Mouse (Mus musculus) intestine, postnatal 0 days (tissue): ENCODE measurements at regions not wholly inside any gene's neighbourhood (a gene's known extent, or its start where the extent isn't known, plus 50 kb on each side); places are given as distances from the start of the nearest gene placed in this dataset.

Source experiments
- ATAC-seq: fragments of 200-750 bp; cut with Nextera tagmentation; 2 replicates; pipeline ENCODE4 v1.8.0; 2017; ENCODE audit warnings: mild to moderate bottlenecking, moderate TSS enrichment, moderate library complexity
- H3K27ac ChIP-seq: fragments of 300-500 bp; sonication (generic); 2 replicates; pipeline ENCODE4 v1.5.1; 2014; ENCODE audit warnings: mild to moderate bottlenecking, low read depth, low read length, moderate library complexity
- H3K27me3 ChIP-seq: fragments of 300-500 bp; sonication (generic); replicated peaks from 2 replicates; pipeline ENCODE4 v1.6.1; 2014; ENCODE audit warnings: low read length, mixed read lengths; ENCODE audit not compliant: control insufficient read depth, insufficient read depth
- H3K36me3 ChIP-seq: fragments of 300-500 bp; sonication (generic); 2 replicates; pipeline ENCODE4 v1.6.1; 2014; ENCODE audit warnings: mild to moderate bottlenecking, moderate library complexity; ENCODE audit not compliant: control insufficient read depth, insufficient read depth
- H3K4me1 ChIP-seq: fragments of 300-500 bp; sonication (generic); replicated peaks from 2 replicates; pipeline ENCODE4 v1.6.1; 2014; ENCODE audit warnings: antibody characterized with exemption, low read length, mixed read lengths; ENCODE audit not compliant: control insufficient read depth, insufficient read depth
- H3K4me2 ChIP-seq: fragments of 300-500 bp; sonication (generic); replicated peaks from 2 replicates; pipeline ENCODE4 v1.6.1; 2014; ENCODE audit warnings: low read depth, mild to moderate bottlenecking, moderate library complexity
- H3K4me3 ChIP-seq: fragments of 300-500 bp; sonication (generic); 2 replicates; pipeline ENCODE4 v1.5.1; 2014; ENCODE audit warnings: low read depth, low read length
- H3K9ac ChIP-seq: fragments of 300-500 bp; sonication (generic); 2 replicates; pipeline ENCODE4 v1.6.1; 2014; ENCODE audit warnings: mild to moderate bottlenecking, low read depth, low read length
- H3K9me3 ChIP-seq: fragments of 300-500 bp; sonication (generic); 2 replicates; pipeline ENCODE4 v1.6.1; 2016; ENCODE audit warnings: mixed run types; ENCODE audit not compliant: control insufficient read depth
- CTCF ChIP-seq: sonication (generic); IDR thresholded peaks from 2 replicates; pipeline ENCODE4 v1.5.1; 2016; ENCODE audit warnings: low read depth, mild to moderate bottlenecking, control low read depth, antibody characterized with exemption, moderate library complexity
- WGBS: fragments of 180-500 bp; shearing (Covaris S2); extraction: QIAGEN DNeasy Blood & Tissue Kit; methylation state at CpG from one replicate; pipeline ENCODE4 v1.1.7; 2014; 5-methylcytosine and 5-hydroxymethylcytosine counted together

- 53% methylated on average over 5 of the region's 5 CpGs for WGBS
- Histone ChIP-seq H3K4me1 (peaks cover 4% of the 10 kb centered on the region; the same call in 1 of the 2 replicates), H3K9ac (no peak overlapping the region), H3K27me3 (no peaks in the 10 kb centered on the region), H3K4me2 (no peak overlapping the region), H3K36me3 (no peaks in the 10 kb centered on the region), H3K27ac (no peak overlapping the region), H3K4me3 (no peak overlapping the region), H3K9me3 (no peaks in the 10 kb centered on the region)
- no peak for ATAC-seq
- TF ChIP-seq CTCF, result no peak
Measured at GRCm38 (mm10) chr2:59420496-59420895, 64.0 kb upstream of the Dapl1 start.

GRCm38 (mm10) chr2:59422291-59423242 lies 61.9 kb upstream of the Dapl1 start:
- Histone ChIP-seq H3K4me3 (no peak overlapping the region), H3K9ac (no peak overlapping the region), H3K9me3 (no peaks in the 10 kb centered on the region), H3K27me3 (no peaks in the 10 kb centered on the region), H3K36me3 (no peaks in the 10 kb centered on the region), H3K4me1 (peaks cover 4% of the 10 kb centered on the region; the same call in 1 of the 2 replicates), H3K27ac (0 out of 2 replicates have a peak overlapping the region, but pooled peaks have one; percentile 9), H3K4me2 (no peak overlapping the region)
- ATAC-seq, result peak; percentile 62
- TF ChIP-seq CTCF, result no peak
- 40% methylated on average over 10 of the region's 10 CpGs for WGBS

- Histone ChIP-seq H3K9ac (no peak overlapping the region), H3K27ac (no peak overlapping the region)
Measured at GRCm38 (mm10) chr2:59424205-59424604, 60.2 kb upstream of the Dapl1 start.

GRCm38 (mm10) chr2:59424729-59425128 lies 59.7 kb upstream of the Dapl1 start:
- 22% methylated on average over 5 of the region's 5 CpGs for WGBS
- no peak overlapping the region for H3K9ac ChIP-seq

More at GRCm38 (mm10) chr2:59424205-59424604, 60.2 kb upstream of the Dapl1 start:
- no peak for ATAC-seq
- 60% methylated on average over 2 of the region's 2 CpGs for WGBS
- no peaks in the 10 kb centered on the region for H3K36me3 ChIP-seq
- H3K4me3 ChIP-seq, result no peak overlapping the region
- TF ChIP-seq CTCF, result no peak
- no peak overlapping the region for H3K4me2 ChIP-seq
- H3K9me3 ChIP-seq, result no peaks in the 10 kb centered on the region
- H3K4me1 ChIP-seq, result peaks cover 4% of the 10 kb centered on the region; the same call in 1 of the 2 replicates
- no peaks in the 10 kb centered on the region for H3K27me3 ChIP-seq

GRCm38 (mm10) chr2:59425876-59426275 lies 58.6 kb upstream of the Dapl1 start:
- Histone ChIP-seq H3K4me2 (no peak overlapping the region), H3K27me3 (no peaks in the 10 kb centered on the region), H3K9me3 (no peaks in the 10 kb centered on the region), H3K4me1 (peaks cover 4% of the 10 kb centered on the region; the same call in 1 of the 2 replicates), H3K36me3 (no peaks in the 10 kb centered on the region), H3K9ac (no peak overlapping the region), H3K4me3 (no peak overlapping the region), H3K27ac (no peak overlapping the region)
- no peak for TF ChIP-seq CTCF
- ATAC-seq, result no peak
- 82% methylated on average over 4 of the region's 4 CpGs for WGBS

More at GRCm38 (mm10) chr2:59424729-59425128, 59.7 kb upstream of the Dapl1 start:
- Histone ChIP-seq H3K27ac (no peak overlapping the region), H3K4me3 (no peak overlapping the region), H3K4me1 (peaks cover 4% of the 10 kb centered on the region; the same call in 1 of the 2 replicates), H3K36me3 (no peaks in the 10 kb centered on the region), H3K4me2 (no peak overlapping the region), H3K9me3 (no peaks in the 10 kb centered on the region), H3K27me3 (no peaks in the 10 kb centered on the region)
- ATAC-seq, result no peak
- peak; percentile 81 for TF ChIP-seq CTCF

GRCm38 (mm10) chr2:59431466-59431865 lies 53.0 kb upstream of the Dapl1 start:
- no peak overlapping the region for H3K27ac ChIP-seq

More at GRCm38 (mm10) chr2:59431466-59431865, 53.0 kb upstream of the Dapl1 start:
- TF ChIP-seq CTCF, result 0 out of 2 replicates have a peak, but pooled peaks have one; percentile 11
- Histone ChIP-seq H3K4me1 (no peaks in the 10 kb centered on the region), H3K36me3 (no peaks in the 10 kb centered on the region), H3K4me3 (no peak overlapping the region), H3K9ac (no peak overlapping the region), H3K4me2 (no peak overlapping the region), H3K9me3 (no peaks in the 10 kb centered on the region), H3K27me3 (no peaks in the 10 kb centered on the region)
- no peak for ATAC-seq
- 91% methylated on average over 5 of the region's 5 CpGs for WGBS
